ENCODE assay signal across 17 mouse cellular contexts in genomic region chr6:31006111-31006600, GRCm38 (mm10).
"Had no signal": no experiment of that assay in that cellular context is flagged by ENCODE, and none has a peak within 500 bp of the region (broad histone marks: within the 10 kb centered on the region; RNA-seq: fewer than 3 reads in every experiment).

No protein-coding gene starts in this region.

- H3K4me3 ChIP-seq: limb, embryonic 12.5 days; liver, embryonic 15.5 days; midbrain, embryonic 12.5 days; neural tube, embryonic 13.5 days had no signal

- H3K9me3 ChIP-seq: liver, embryonic 15.5 days; midbrain, embryonic 12.5 days; neural tube, embryonic 13.5 days had no signal

- H3K9ac ChIP-seq: limb, embryonic 12.5 days; liver, embryonic 15.5 days; lung, embryonic 14.5 days; midbrain, embryonic 12.5 days; neural tube, embryonic 13.5 days had no signal

- H3K36me3 ChIP-seq: limb, embryonic 12.5 days; liver, embryonic 15.5 days; midbrain, embryonic 12.5 days; neural tube, embryonic 13.5 days had no signal

- H3K4me2 ChIP-seq: limb, embryonic 12.5 days; liver, embryonic 11.5 days; liver, embryonic 15.5 days; lung, embryonic 14.5 days; midbrain, embryonic 12.5 days; neural tube, embryonic 13.5 days had no signal

- ATAC-seq: midbrain, embryonic 16.5 days had no signal

- H3K27ac ChIP-seq: limb, embryonic 12.5 days; liver, embryonic 15.5 days; midbrain, embryonic 12.5 days; neural tube, embryonic 13.5 days had no signal

- H3K27me3 ChIP-seq: limb, embryonic 12.5 days; liver, embryonic 15.5 days; midbrain, embryonic 12.5 days; neural tube, embryonic 13.5 days had no signal

- DNase-seq: kidney, adult 8-10 months; kidney, postnatal 36 days; layer of hippocampus, adult 9-11 months; layer of hippocampus, postnatal 36 days; lung, embryonic 14.5 days; lung, postnatal 36 days; retina, postnatal 1 day; right cerebral cortex, postnatal 4 days; spleen, adult 18-20 months; thymus, adult 18-20 months; thymus, postnatal 14 days had no signal

- H3K4me1 ChIP-seq: liver, embryonic 15.5 days; midbrain, embryonic 12.5 days had no signal
